Mouse (Mus musculus) spleen, embryonic (tissue): ENCODE data around the gene Arfgap3.

Experiments
- CTCF ChIA-PET: fragments of 350-600 bp; sonication (Branson Sonifier 250); formaldehyde crosslinking; loops from one replicate; lab custom pipeline; 2022; lab: Charles Lee

Arfgap3 gene

DNA sequence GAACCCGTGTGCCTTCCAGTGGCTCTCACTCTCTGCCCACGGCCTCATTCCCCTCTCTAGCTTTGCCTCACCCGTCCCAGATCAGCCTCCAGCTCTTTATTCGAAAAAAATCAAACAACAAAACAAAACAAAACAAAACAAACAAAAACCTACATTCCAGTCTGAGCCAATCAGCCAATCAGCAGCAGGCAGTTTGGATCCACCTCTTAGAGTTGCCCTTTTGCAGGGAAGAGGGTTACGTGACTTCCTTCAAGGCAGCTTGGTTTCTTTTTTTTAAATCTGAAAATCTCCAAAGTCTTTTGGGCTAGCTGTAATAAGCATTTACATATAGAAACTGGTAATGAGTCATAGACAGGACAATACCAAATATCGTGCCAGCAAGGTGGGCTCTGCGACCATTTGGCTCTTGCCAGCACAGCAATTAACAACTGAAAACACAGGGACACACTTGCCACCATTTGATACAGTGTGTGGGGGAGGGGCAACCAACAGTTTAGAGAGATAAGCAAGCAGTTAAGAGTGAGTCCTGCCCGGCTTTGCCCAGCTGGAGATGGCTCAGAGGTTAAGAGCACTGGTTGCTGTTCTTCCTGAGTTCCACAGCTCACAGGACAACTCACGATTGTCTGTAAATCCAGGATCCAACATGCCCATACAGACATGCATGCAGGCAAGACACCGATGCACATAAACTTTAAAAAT is 95.5 kb downstream of the Arfgap3 start:
- CTCF ChIA-PET: interaction anchor here (0.8 kb wide), 1 partner anchor 17 kb away, joined by 4 read pairs; no protein-coding TSS in a partner anchor

DNA sequence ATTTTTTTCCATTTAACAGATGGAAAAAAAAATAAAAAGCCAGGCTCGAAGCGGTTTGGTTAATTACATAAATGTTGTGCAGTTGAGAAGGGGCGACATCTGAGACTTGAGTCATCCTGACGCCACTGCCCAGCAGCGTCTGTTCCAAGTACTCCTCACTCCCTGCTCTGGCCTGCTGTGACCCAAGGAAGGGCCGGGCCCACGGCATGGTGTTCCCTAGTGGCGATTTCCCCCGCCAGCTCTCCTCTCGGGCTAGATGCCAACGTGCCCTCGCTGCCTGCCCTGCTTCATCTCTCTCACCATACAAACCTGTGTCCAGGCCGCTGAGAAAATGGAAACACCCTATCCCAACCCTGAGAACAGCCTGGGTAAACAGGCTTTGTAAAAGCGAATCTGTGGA is 98.0 kb downstream of the Arfgap3 start:
- CTCF ChIA-PET: no interaction called here

GRCm38 (mm10) chr15:83251176-83252004 is 98.7 kb downstream of the Arfgap3 start, which contains the start of gene A4galt:
Gene A4galt (minus strand): TSS chr15:83251774.
- CTCF ChIA-PET: no interaction called here

GRCm38 (mm10) chr15:83250651-83251175 is 99.3 kb downstream of the Arfgap3 start:
- CTCF ChIA-PET: no interaction called here
